Mouse (Mus musculus): ENCODE results near the gene Olfr1263.

DNA sequence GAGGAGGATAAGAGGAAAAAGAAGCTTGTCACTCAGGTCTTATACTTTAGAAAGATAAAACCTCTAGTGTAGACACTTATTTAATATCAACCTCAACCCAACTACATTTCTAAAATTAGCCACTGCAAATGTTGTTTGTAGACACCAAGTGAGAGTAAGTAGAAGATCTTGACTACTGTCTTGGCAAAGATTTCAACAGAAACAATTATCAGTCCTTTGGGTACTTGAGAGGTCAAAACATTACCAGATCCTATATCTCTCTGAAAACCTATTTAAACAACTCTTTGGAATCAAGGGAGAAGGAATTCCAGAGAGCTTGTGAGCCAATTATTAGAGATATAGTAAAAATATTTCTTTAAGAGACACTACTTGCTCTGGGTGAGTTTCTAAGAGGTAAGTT is 21.0 kb upstream of the Olfr1263 start, which contains the start of gene Olfr1261:
- TF ChIP-seq EP300 (IDR thresholded peaks at IDR 0.05) (no peak), CTCF (IDR thresholded peaks at IDR 0.05) (no peak)
